Mouse (Mus musculus): ENCODE results near the gene Clcn2. TPM values are rescaled to one million over a fixed set of nuclear protein-coding genes. Genes with fewer than 3 reads are reported as not detected.

The Clcn2 gene
- polyA plus RNA-seq, 2 experiments: 17.1 to 72.9 TPM

DNA sequence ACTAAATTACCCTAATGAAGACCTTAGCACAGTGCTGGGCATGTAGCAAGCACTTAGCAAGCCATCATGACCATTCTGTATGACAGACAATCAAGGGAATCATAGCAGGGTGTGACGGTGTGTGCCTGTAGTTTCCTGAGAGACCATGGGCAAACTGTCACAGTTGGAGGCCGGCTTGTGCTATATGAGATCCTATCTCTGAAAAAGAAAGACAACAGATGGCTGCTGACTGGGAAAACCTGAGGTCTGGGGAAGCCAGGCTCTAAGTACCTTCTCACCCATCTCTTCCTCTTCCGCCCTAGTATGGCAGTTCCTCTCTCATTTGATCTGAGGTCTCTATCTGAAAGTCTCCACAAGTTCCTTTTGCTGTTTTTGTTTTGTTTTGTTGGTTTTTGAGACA, 11.8 kb downstream of the Clcn2 start:
- no peak for DNase-seq (ENCODE audit: low spot score)
- WGBS: 83% methylated on average over 3 of the region's 3 CpGs
- H3K36me3 ChIP-seq (ENCODE audit: control insufficient read depth, insufficient read depth, low read length): peaks cover 69% of the 10 kb centered on the region

DNA sequence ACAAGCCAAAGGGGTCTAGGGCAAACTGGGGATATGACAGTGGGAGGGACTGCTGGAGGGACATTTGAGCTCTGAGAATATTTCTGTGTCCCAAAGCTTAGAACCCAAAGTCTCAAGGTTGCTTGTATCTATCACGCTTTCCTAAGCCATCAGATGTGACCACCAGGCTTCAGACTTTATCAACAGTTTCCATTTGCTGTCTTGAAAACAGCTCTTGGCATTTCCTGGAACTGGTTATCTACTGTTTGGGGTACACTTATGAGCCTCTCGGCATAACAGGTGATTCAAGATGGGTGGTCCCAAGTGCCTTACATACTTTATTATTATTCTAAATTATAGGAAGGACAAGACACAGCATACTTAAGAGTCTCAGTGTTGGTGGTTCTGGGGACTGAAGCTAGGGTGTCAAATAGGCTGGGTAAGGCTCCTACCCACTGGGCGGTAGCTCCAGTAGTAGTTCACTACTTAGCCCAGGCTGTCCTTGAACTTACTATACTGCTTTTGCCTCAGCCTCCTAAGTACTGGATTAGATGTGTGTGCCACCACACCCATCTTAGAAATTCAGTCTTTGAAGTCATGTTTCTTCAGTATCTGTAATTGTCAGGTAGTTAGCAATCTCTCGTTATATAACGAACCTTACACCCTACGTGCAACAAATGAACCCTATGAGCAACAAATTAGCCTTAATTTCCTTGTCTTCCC, 13.7 kb downstream of the Clcn2 start:
- WGBS: 78% methylated on average over 6 of the region's 6 CpGs

More for the DNA sequence above, 11.8 kb downstream of the Clcn2 start:
- no peak for TF ChIP-seq POLR2A (IDR thresholded peaks at IDR 0.05; ENCODE audit: borderline replicate concordance, extremely low read depth, insufficient read depth, insufficient read length)
- Histone ChIP-seq H3K4me2 (replicated peaks; ENCODE audit: low read depth, low read length, severe bottlenecking) (no peak overlapping the region), H3K4me1 (ENCODE audit: control insufficient read depth, insufficient read depth, low read length) (peaks cover 14% of the 10 kb centered on the region), H3K9ac (ENCODE audit: low read depth, low read length, severe bottlenecking) (no peak overlapping the region), H3K27ac (replicated peaks; ENCODE audit: low read depth, low read length) (no peak overlapping the region), H3K4me3 (replicated peaks; ENCODE audit: low read length) (no peak overlapping the region), H3K27me3 (ENCODE audit: control insufficient read depth, insufficient read depth, low read length) (no peaks in the 10 kb centered on the region), H3K9me3 (ENCODE audit: control insufficient read depth, low read length) (no peaks in the 10 kb centered on the region)
- ATAC-seq (ENCODE audit: low FRiP score, low read depth): no peak

GRCm38 (mm10) chr16:20703071-20703470, 14.5 kb downstream of the Clcn2 start:
- TF ChIP-seq POLR2A (IDR thresholded peaks at IDR 0.05; ENCODE audit: borderline replicate concordance, extremely low read depth, insufficient read depth, insufficient read length): no peak
- no peaks in the 10 kb centered on the region for H3K9me3 ChIP-seq (ENCODE audit: control insufficient read depth, low read length)
- H3K27me3 ChIP-seq (ENCODE audit: control insufficient read depth, insufficient read depth, low read length): no peaks in the 10 kb centered on the region
- H3K4me2 ChIP-seq (replicated peaks; ENCODE audit: low read depth, low read length, severe bottlenecking): no peak overlapping the region
- no peak overlapping the region for H3K4me3 ChIP-seq (replicated peaks; ENCODE audit: low read length)
- 92% methylated on average over 10 of the region's 10 CpGs for WGBS
- peaks cover 14% of the 10 kb centered on the region for H3K4me1 ChIP-seq (ENCODE audit: control insufficient read depth, insufficient read depth, low read length)
- ATAC-seq (ENCODE audit: low FRiP score, low read depth) (no peak), DNase-seq (ENCODE audit: low spot score) (no peak)
- peaks cover 47% of the 10 kb centered on the region for H3K36me3 ChIP-seq (ENCODE audit: control insufficient read depth, insufficient read depth, low read length)
- no peak overlapping the region for H3K27ac ChIP-seq (replicated peaks; ENCODE audit: low read depth, low read length)
- no peak overlapping the region for H3K9ac ChIP-seq (ENCODE audit: low read depth, low read length, severe bottlenecking)

More for the DNA sequence above, 13.7 kb downstream of the Clcn2 start:
- no peak overlapping the region for H3K27ac ChIP-seq (replicated peaks; ENCODE audit: low read depth, low read length)
- H3K4me3 ChIP-seq (replicated peaks; ENCODE audit: low read length): no peak overlapping the region
- peaks cover 14% of the 10 kb centered on the region for H3K4me1 ChIP-seq (ENCODE audit: control insufficient read depth, insufficient read depth, low read length)
- no peak for DNase-seq (ENCODE audit: low spot score)
- no peaks in the 10 kb centered on the region for H3K9me3 ChIP-seq (ENCODE audit: control insufficient read depth, low read length)
- H3K36me3 ChIP-seq (ENCODE audit: control insufficient read depth, insufficient read depth, low read length): peaks cover 54% of the 10 kb centered on the region
- TF ChIP-seq POLR2A (IDR thresholded peaks at IDR 0.05; ENCODE audit: borderline replicate concordance, extremely low read depth, insufficient read depth, insufficient read length): no peak
- ATAC-seq (ENCODE audit: low FRiP score, low read depth): no peak
- H3K9ac ChIP-seq (ENCODE audit: low read depth, low read length, severe bottlenecking): no peak overlapping the region
- H3K4me2 ChIP-seq (replicated peaks; ENCODE audit: low read depth, low read length, severe bottlenecking): no peak overlapping the region
- H3K27me3 ChIP-seq (ENCODE audit: control insufficient read depth, insufficient read depth, low read length): no peaks in the 10 kb centered on the region

DNA sequence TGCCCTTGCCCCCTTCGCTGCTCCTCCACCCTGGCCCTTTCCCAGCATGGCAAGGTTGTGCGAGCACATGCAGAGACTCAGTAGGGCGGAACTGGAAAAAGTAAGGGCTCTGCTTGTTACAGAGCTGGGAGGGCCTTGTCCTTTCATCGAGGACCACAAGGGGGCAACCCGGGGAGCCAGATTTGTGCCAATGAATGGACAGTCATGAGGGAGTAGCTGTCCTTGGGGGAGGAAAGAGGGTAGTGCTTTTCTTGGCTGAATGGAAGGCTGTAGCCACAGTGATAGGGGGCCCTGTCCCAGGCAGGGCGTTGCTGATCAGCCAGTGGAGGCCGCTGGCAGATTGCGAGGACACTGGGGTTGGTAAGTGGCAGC, 15.0 kb downstream of the Clcn2 start:
- H3K27me3 ChIP-seq (ENCODE audit: control insufficient read depth, insufficient read depth, low read length): no peaks in the 10 kb centered on the region
- H3K9me3 ChIP-seq (ENCODE audit: control insufficient read depth, low read length): no peaks in the 10 kb centered on the region
- peaks cover 14% of the 10 kb centered on the region for H3K4me1 ChIP-seq (ENCODE audit: control insufficient read depth, insufficient read depth, low read length)
- 16% methylated on average over 8 of the region's 8 CpGs for WGBS
- peak overlapping the region; percentile 5; the same call in 1 of the 2 replicates for H3K27ac ChIP-seq (replicated peaks; ENCODE audit: low read depth, low read length)
- H3K4me2 ChIP-seq (replicated peaks; ENCODE audit: low read depth, low read length, severe bottlenecking): no peak overlapping the region
- DNase-seq (ENCODE audit: low spot score) (peak; percentile 71), ATAC-seq (ENCODE audit: low FRiP score, low read depth) (peak; percentile 44)
- H3K9ac ChIP-seq (ENCODE audit: low read depth, low read length, severe bottlenecking): no peak overlapping the region
- TF ChIP-seq POLR2A (IDR thresholded peaks at IDR 0.05; ENCODE audit: borderline replicate concordance, extremely low read depth, insufficient read depth, insufficient read length): no peak
- no peak overlapping the region for H3K4me3 ChIP-seq (replicated peaks; ENCODE audit: low read length)
- peaks cover 41% of the 10 kb centered on the region for H3K36me3 ChIP-seq (ENCODE audit: control insufficient read depth, insufficient read depth, low read length)

GRCm38 (mm10) chr16:20701729-20702521, 15.6 kb downstream of the Clcn2 start:
- H3K4me3 ChIP-seq (replicated peaks; ENCODE audit: low read length): no peak overlapping the region
- no peak for DNase-seq (ENCODE audit: low spot score)

More at GRCm38 (mm10) chr16:20701729-20702521, 15.6 kb downstream of the Clcn2 start:
- H3K27ac ChIP-seq (replicated peaks; ENCODE audit: low read depth, low read length): peak overlapping the region; percentile 5
- WGBS: 21% methylated on average over 12 of the region's 12 CpGs
- peak overlapping the region; percentile 29 for H3K9ac ChIP-seq (ENCODE audit: low read depth, low read length, severe bottlenecking)
- H3K9me3 ChIP-seq (ENCODE audit: control insufficient read depth, low read length): no peaks in the 10 kb centered on the region
- no peaks in the 10 kb centered on the region for H3K27me3 ChIP-seq (ENCODE audit: control insufficient read depth, insufficient read depth, low read length)
- H3K4me2 ChIP-seq (replicated peaks; ENCODE audit: low read depth, low read length, severe bottlenecking): peak overlapping the region; percentile 15; the same call in 1 of the 2 replicates
- no peak for TF ChIP-seq POLR2A (IDR thresholded peaks at IDR 0.05; ENCODE audit: borderline replicate concordance, extremely low read depth, insufficient read depth, insufficient read length)
- peak; percentile 31; the same call in 1 of the 2 replicates for ATAC-seq (ENCODE audit: low FRiP score, low read depth)
- peaks cover 14% of the 10 kb centered on the region for H3K4me1 ChIP-seq (ENCODE audit: control insufficient read depth, insufficient read depth, low read length)
- H3K36me3 ChIP-seq (ENCODE audit: control insufficient read depth, insufficient read depth, low read length): peaks cover 36% of the 10 kb centered on the region

All from limb, embryonic 14.5 days (tissue).